Comparison of ENCODE assay signal across 8 mouse cellular contexts in the genomic region with DNA sequence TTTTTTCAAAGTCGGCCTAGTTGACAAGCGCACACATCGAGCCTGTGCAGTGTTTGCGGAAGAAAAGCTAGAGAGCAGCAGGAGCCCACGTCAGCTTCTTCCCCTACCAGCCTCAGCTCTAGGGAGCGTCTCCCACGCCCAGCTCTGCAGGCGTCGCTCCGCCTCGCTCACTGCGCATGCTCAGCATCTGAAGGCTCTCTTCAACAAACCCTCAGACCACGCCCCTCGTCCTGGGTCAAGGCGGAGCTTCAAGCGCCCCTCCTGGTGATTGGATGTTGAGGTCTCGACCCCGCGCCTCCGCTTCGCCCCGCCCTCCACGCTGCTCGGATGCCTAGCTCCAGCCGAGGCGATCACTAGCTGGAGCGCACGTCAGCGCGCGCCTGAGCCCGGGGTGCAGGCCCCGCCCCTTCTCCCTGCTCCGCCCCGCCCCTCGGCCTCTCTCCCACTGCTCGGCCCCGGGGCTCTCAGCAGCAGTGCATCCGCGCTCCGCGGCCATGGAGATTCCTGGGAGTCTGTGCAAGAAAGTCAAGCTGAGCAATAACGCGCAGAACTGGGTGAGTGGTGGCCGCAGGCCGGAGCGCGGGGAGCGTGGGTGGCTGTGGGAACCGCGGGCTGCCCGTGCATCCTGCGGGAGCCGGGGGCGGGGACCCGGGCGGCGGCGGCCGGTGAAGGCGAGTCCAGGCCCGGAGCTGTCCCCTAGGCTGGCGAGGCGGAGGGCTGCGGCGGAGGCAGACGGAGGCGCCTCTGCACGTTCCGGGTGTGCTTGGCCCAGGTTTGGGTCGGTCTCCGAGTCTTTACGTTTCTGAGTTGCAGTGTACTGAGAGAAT. TPM values are rescaled to one million over a fixed set of nuclear protein-coding genes. Genes with fewer than 3 reads are reported as not detected.
A peak's percentile ranks its signal among the peaks of the same experiment; 100 is the strongest.
DNase-seq lines count a peak whose midpoint lies in the region; ATAC-seq and TF ChIP-seq lines count a peak whose summit lies in the region.

A gene (plus strand): TSS at position 339 of the 827 bp plus-strand sequence.

- in situ Hi-C loops in Patski (cut with MboI; ENCODE audit: low pct_unique_long_range_greater_than_20kb): no loop called here

- H3K4me1 ChIP-seq in hindbrain, embryonic 13.5 days (replicated peaks): peaks cover 23% of the 10 kb centered on the region

- peak; percentile 100 for DNase-seq in Patski (ENCODE audit: low read depth, low spot score)
- DNase-seq in cerebellum, postnatal 14 days: peak; percentile 100
- peak; percentile 100 for DNase-seq in frontal cortex, postnatal 14 days (ENCODE audit: low spot score in 2 of 2)
- DNase-seq in layer of hippocampus, postnatal 25 days (ENCODE audit: extremely low spot score in 1 of 2, low spot score in 1 of 2): peak; percentile 97
- peak; percentile 100 for DNase-seq in lung, postnatal 25 days (ENCODE audit: low spot score)
- DNase-seq in retina, embryonic 14.5 days (ENCODE audit: low spot score): peak; percentile 100
- DNase-seq in thymus, postnatal 4 days: peak; percentile 100

- WGBS in hindbrain, embryonic 13.5 days: under 1% methylated on average over 73 of the region's 73 CpGs

- peak within 1 kb of the TSS; percentile 92 for H3K4me3 ChIP-seq in hindbrain, embryonic 13.5 days

- H3K27ac ChIP-seq in hindbrain, embryonic 13.5 days: peak within 1 kb of the TSS; percentile 97

- CTCF ChIA-PET in Patski (lab: Charles Lee): interaction anchor here (1.3 to 2.4 kb wide), 3 partner anchors 9 to 245 kb away, joined by 3 to 9 read pairs (median 5); no protein-coding TSS in a partner anchor

- POLR2A ChIA-PET in Patski (lab: Charles Lee): interaction anchor here (1.2 to 1.3 kb wide), 2 partner anchors 10 to 11 kb away, joined by 4 to 6 read pairs; no protein-coding TSS in a partner anchor

- H3K4me2 ChIP-seq in hindbrain, embryonic 13.5 days: peak within 1 kb of the TSS; percentile 67

- peaks cover 6% of the 10 kb centered on the region for H3K36me3 ChIP-seq in hindbrain, embryonic 13.5 days

- H3K9me3 ChIP-seq in hindbrain, embryonic 13.5 days: no peaks in the 10 kb centered on the region

- H3K9ac ChIP-seq in hindbrain, embryonic 13.5 days: peak within 1 kb of the TSS; percentile 90

- no peaks in the 10 kb centered on the region for H3K27me3 ChIP-seq in Patski
- H3K27me3 ChIP-seq in hindbrain, embryonic 13.5 days: no peaks in the 10 kb centered on the region

- TF ChIP-seq CTCF in Patski (IDR thresholded peaks at IDR 0.05): no peak

- peak; percentile 99 for ATAC-seq in Patski
- ATAC-seq in hindbrain, embryonic 13.5 days (ENCODE audit: low FRiP score): peak; percentile 99

RNA-seq across cellular contexts. Expression of the gene that starts here (rescaled TPM):
- 90.2 TPM for polyA plus RNA-seq in Patski (2021)
- polyA plus RNA-seq in hindbrain, embryonic 13.5 days (2015; fragmentation: Nextera tagmentation; extraction: Ambion mirVana): 115 and 116 TPM in 2 replicates
- 10 to 100 TPM; 75.4 to 84.6 TPM for total RNA-seq in layer of hippocampus, postnatal 25 days (2021)

Comparison
In these comparisons a context has a peak if more than half of its experiments do, and no peak if none do; other contexts are left out.
1. Peak in every context shown above with its lines: DNase-seq, ATAC-seq, H3K4me3 ChIP-seq and H3K27ac ChIP-seq.